Mouse (Mus musculus) embryo, embryonic 10 days (tissue): ENCODE measurements around the gene Tent5c.

Source experiments
- DNase-seq: peaks from one replicate; pipeline ENCODE4 v3.0.0-alpha.2; 2015; ENCODE audit warnings: low spot score

Tent5c gene

GRCm38 (mm10) chr3:100485390-100486132 is 3.6 kb downstream of the Tent5c start:
- DNase-seq = no peak

- DNase-seq = no peak
Observed at GRCm38 (mm10) chr3:100482971-100483610, 6.0 kb downstream of the Tent5c start.

GRCm38 (mm10) chr3:100482324-100482911 is 6.7 kb downstream of the Tent5c start:
- no peak for DNase-seq

- DNase-seq = no peak
Observed at GRCm38 (mm10) chr3:100480251-100481005, 8.7 kb downstream of the Tent5c start.

GRCm38 (mm10) chr3:100474950-100475472 is 14.1 kb downstream of the Tent5c start:
- no peak for DNase-seq

GRCm38 (mm10) chr3:100474536-100474935 is 14.6 kb downstream of the Tent5c start:
- peak; percentile 46 for DNase-seq

GRCm38 (mm10) chr3:100473146-100473545 is 16.0 kb downstream of the Tent5c start:
- no peak for DNase-seq

GRCm38 (mm10) chr3:100470902-100471301 is 18.2 kb downstream of the Tent5c start:
- DNase-seq = no peak

- no peak for DNase-seq
Observed at GRCm38 (mm10) chr3:100470101-100470500, 19.0 kb downstream of the Tent5c start.

- no peak for DNase-seq
Observed at GRCm38 (mm10) chr3:100466551-100466950, 22.6 kb downstream of the Tent5c start.

- no peak for DNase-seq
Observed at GRCm38 (mm10) chr3:100464596-100464995, 24.5 kb downstream of the Tent5c start.

- DNase-seq = no peak
Observed at GRCm38 (mm10) chr3:100463959-100464265, 25.2 kb downstream of the Tent5c start.

GRCm38 (mm10) chr3:100463160-100463958 is 25.8 kb downstream of the Tent5c start:
- DNase-seq = peak; percentile 13

GRCm38 (mm10) chr3:100462235-100463083 is 26.7 kb downstream of the Tent5c start:
- DNase-seq = no peak

- no peak for DNase-seq
Observed at GRCm38 (mm10) chr3:100460510-100460909, 28.6 kb downstream of the Tent5c start.

- DNase-seq = no peak
Observed at GRCm38 (mm10) chr3:100443798-100444500, 45.2 kb downstream of the Tent5c start.

GRCm38 (mm10) chr3:100442499-100442898 is 46.6 kb downstream of the Tent5c start:
- no peak for DNase-seq

GRCm38 (mm10) chr3:100440754-100441153 is 48.4 kb downstream of the Tent5c start:
- no peak for DNase-seq

GRCm38 (mm10) chr3:100440009-100440408 is 49.1 kb downstream of the Tent5c start:
- no peak for DNase-seq

GRCm38 (mm10) chr3:100439088-100439487 is 50.0 kb downstream of the Tent5c start:
- no peak for DNase-seq
